Mouse (Mus musculus) stomach, postnatal 0 days (tissue): ENCODE results near the gene Ell3.
A peak's percentile ranks its signal among the peaks of the same experiment; 100 is the strongest.

Source experiments
- CTCF ChIP-seq: IDR thresholded peaks from 2 replicates; pipeline ENCODE4 v1.5.1; 2016; ENCODE audit warnings: antibody characterized with exemption, low read depth, mild to moderate bottlenecking, moderate library complexity
- EP300 ChIP-seq: optimal IDR thresholded peaks from 2 replicates; pipeline ENCODE3; 2016; ENCODE audit warnings: antibody characterized with exemption

- TF ChIP-seq CTCF = peak; percentile 89
- TF ChIP-seq EP300 = no peak
Measured at GRCm38 (mm10) chr2:121396624-121397023, 47.5 kb downstream of the Ell3 start.
